Mouse (Mus musculus) B cell, adult 67 days (primary cell): ENCODE data around the gene Akt2. TPM values are rescaled to one million over a fixed set of nuclear protein-coding genes. Genes with fewer than 3 reads are reported as not detected.

Experiments used
- total RNA-seq, 2 experiments: library from RNA; stranded (reverse); gene quantifications; 4 replicates each; pipeline ENCODE4 v1.2.4; 2023

Akt2 gene
- 100 to 1,000 TPM in 1 of 2 experiments, 10 to 100 TPM in 1; 99.1 to 102 TPM for total RNA-seq

GRCm38 (mm10) chr7:27591266-27592216 is at the start of gene Akt2:
TSS of gene Akt2 (plus strand) at chr7:27591552.

DNA sequence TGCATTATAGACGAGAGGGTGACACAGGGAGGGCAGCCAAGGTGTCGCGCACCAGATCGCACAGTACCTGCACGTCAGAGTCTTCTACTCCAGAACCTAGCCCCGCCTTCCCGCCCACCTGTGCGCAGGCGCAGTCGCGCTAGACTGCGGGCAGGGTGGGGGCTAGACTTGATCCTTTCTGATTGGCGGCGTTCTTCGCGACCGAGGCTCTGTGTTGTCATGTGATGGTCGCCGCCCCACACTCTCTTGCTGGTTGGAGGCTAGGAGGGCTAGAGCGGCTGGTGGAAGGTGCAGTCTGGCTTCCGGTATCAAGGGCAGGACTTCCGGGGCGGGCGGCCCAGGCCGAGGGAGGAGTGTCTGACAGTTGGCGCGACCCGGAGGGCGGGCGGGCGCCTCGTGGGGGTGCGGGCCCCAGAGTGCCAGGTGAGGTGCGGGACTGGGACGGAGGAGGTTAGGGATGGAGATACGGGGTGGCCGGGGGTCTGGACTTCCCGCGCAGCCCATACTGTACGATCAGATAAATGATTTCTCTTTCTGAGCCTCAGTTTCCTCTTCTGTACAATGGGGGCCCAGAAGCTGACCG is 38.3 kb upstream of the Akt2 start, which contains the start of the genes Pld3 and 2310022A10Rik:
Gene Pld3 (minus strand): TSS at position 288 of the 583 bp plus-strand sequence.
Gene 2310022A10Rik (plus strand): TSS at position 303 of the 583 bp plus-strand sequence.

GRCm38 (mm10) chr7:27653681-27654437 is 62.5 kb downstream of the Akt2 start, which contains the start of gene Ttc9b:
TSS of gene Ttc9b (plus strand) at chr7:27653915.

GRCm38 (mm10) chr7:27674522-27675221 is 83.3 kb downstream of the Akt2 start, which contains the start of gene Map3k10:
TSS of gene Map3k10 (minus strand) at chr7:27674598.

GRCm38 (mm10) chr7:27688815-27689612 is 97.7 kb downstream of the Akt2 start, which contains the start of gene Zfp607b:
TSS of gene Zfp607b (plus strand) at chr7:27689340.

Other genes with a start within 250 kb of the Akt2 start
- gene Shkbp1, start 235.5 kb upstream of the Akt2 start, total RNA-seq: 100 to 1,000 TPM in 1 of 2 experiments, 10 to 100 TPM in 1; 98.2 to 102 TPM
- gene Gm20479, start 234.1 kb upstream of the Akt2 start, total RNA-seq: 1 to 10 TPM in 1 of 2 experiments, not detected in 1; 5.0 TPM
- gene Sptbn4, start 143.9 kb upstream of the Akt2 start, total RNA-seq: 1 to 10 TPM in 1 of 2 experiments, under 1 TPM in 1; 0.18 to 1.2 TPM
- gene Blvrb, start 143.6 kb upstream of the Akt2 start, total RNA-seq: 10 to 100 TPM; 68.2 to 79.7 TPM
- gene Sertad3, start 117.8 kb upstream of the Akt2 start, total RNA-seq: 10 to 100 TPM; 21.4 to 21.7 TPM
- 10 to 100 TPM; 31.8 to 34.5 TPM for gene Sertad1, start 104.6 kb upstream of the Akt2 start, total RNA-seq
- under 1 TPM; 0.27 to 0.46 TPM for gene Prx, start 92.2 kb upstream of the Akt2 start, total RNA-seq
- not detected for gene Hipk4, start 68.3 kb upstream of the Akt2 start, total RNA-seq
- 10 to 100 TPM; 54.4 to 55.1 TPM for gene Pld3, start 38.3 kb upstream of the Akt2 start, total RNA-seq
- gene 2310022A10Rik, start 38.3 kb upstream of the Akt2 start, total RNA-seq: 10 to 100 TPM; 26.4 to 29.2 TPM
- gene Ttc9b, start 62.4 kb downstream of the Akt2 start, total RNA-seq: not detected
- gene Map3k10, start 83.0 kb downstream of the Akt2 start, total RNA-seq: 10 to 100 TPM; 12.6 to 16.5 TPM
- 1 to 10 TPM; 1.3 to 2.2 TPM for gene Zfp607b, start 97.8 kb downstream of the Akt2 start, total RNA-seq
- 10 to 100 TPM; 21.5 to 22.2 TPM for gene Zfp60, start 139.8 kb downstream of the Akt2 start, total RNA-seq
- gene Zfp626, start 215.6 kb downstream of the Akt2 start, total RNA-seq: 10 to 100 TPM; 11.0 to 16.7 TPM
- gene Zfp59, start 247.1 kb downstream of the Akt2 start, total RNA-seq: 1 to 10 TPM; 5.8 to 7.8 TPM